Mouse (Mus musculus): ENCODE data around the gene Acsl4.

- TF ChIP-seq CTCF (IDR thresholded peaks at IDR 0.05; ENCODE audit: control insufficient read depth, insufficient read depth, insufficient replicate concordance, low read depth, low read length) (no peak), POLR2A (IDR thresholded peaks at IDR 0.05; ENCODE audit: control insufficient read depth, low read depth, low read length) (no peak)
Measured at GRCm38 (mm10) chrX:142388141-142388540, 2.2 kb downstream of the Acsl4 start.
